Mouse (Mus musculus): ENCODE data around the gene Hsd17b3. TPM values are rescaled to one million over a fixed set of nuclear protein-coding genes. Genes with fewer than 3 reads are reported as not detected.
A peak's percentile ranks its signal among the peaks of the same experiment; 100 is the strongest.

Hsd17b3 gene
- polyA plus RNA-seq, 1 experiment: 27.2 TPM

- H3K27me3 ChIP-seq (ENCODE audit: control insufficient read depth, insufficient read depth, low read length): no peaks in the 10 kb centered on the region
- TF ChIP-seq CTCF (IDR thresholded peaks at IDR 0.05; ENCODE audit: control insufficient read depth, insufficient read depth, insufficient replicate concordance, low read depth, low read length): peak; percentile 23; the same call in 1 of the 2 replicates
- TF ChIP-seq POLR2A (IDR thresholded peaks at IDR 0.05; ENCODE audit: control insufficient read depth, low read depth, low read length): no peak
These were observed 38.1 kb downstream of the Hsd17b3 start for GRCm38 (mm10) chr13:64050895-64051294.

GRCm38 (mm10) chr13:64049535-64049934 is 39.5 kb downstream of the Hsd17b3 start:
- H3K4me1 ChIP-seq (ENCODE audit: control insufficient read depth, insufficient read depth, low read length): no peaks in the 10 kb centered on the region
- no peaks in the 10 kb centered on the region for H3K27me3 ChIP-seq (ENCODE audit: control insufficient read depth, insufficient read depth, low read length)
- TF ChIP-seq POLR2A (IDR thresholded peaks at IDR 0.05; ENCODE audit: control insufficient read depth, low read depth, low read length) (no peak), CTCF (IDR thresholded peaks at IDR 0.05; ENCODE audit: control insufficient read depth, insufficient read depth, insufficient replicate concordance, low read depth, low read length) (no peak)
- H3K27ac ChIP-seq (ENCODE audit: control insufficient read depth, insufficient read depth, low read depth, low read length): no peak overlapping the region
- H3K4me3 ChIP-seq (ENCODE audit: control insufficient read depth, low read depth, low read length): no peak overlapping the region
- no peaks in the 10 kb centered on the region for H3K36me3 ChIP-seq (ENCODE audit: control insufficient read depth, insufficient read depth, low read length)

More at GRCm38 (mm10) chr13:64050895-64051294, 38.1 kb downstream of the Hsd17b3 start:
- no peak overlapping the region for H3K27ac ChIP-seq (ENCODE audit: control insufficient read depth, insufficient read depth, low read depth, low read length)
- H3K4me1 ChIP-seq (ENCODE audit: control insufficient read depth, insufficient read depth, low read length): no peaks in the 10 kb centered on the region
- no peaks in the 10 kb centered on the region for H3K36me3 ChIP-seq (ENCODE audit: control insufficient read depth, insufficient read depth, low read length)
- H3K4me3 ChIP-seq (ENCODE audit: control insufficient read depth, low read depth, low read length): no peak overlapping the region

- Histone ChIP-seq H3K4me3 (ENCODE audit: control insufficient read depth, low read depth, low read length) (no peak overlapping the region), H3K4me1 (ENCODE audit: control insufficient read depth, insufficient read depth, low read length) (no peaks in the 10 kb centered on the region), H3K36me3 (ENCODE audit: control insufficient read depth, insufficient read depth, low read length) (no peaks in the 10 kb centered on the region), H3K27ac (ENCODE audit: control insufficient read depth, insufficient read depth, low read depth, low read length) (no peak overlapping the region), H3K27me3 (ENCODE audit: control insufficient read depth, insufficient read depth, low read length) (no peaks in the 10 kb centered on the region)
- TF ChIP-seq POLR2A (IDR thresholded peaks at IDR 0.05; ENCODE audit: control insufficient read depth, low read depth, low read length) (no peak), CTCF (IDR thresholded peaks at IDR 0.05; ENCODE audit: control insufficient read depth, insufficient read depth, insufficient replicate concordance, low read depth, low read length) (no peak)
These were observed 40.6 kb downstream of the Hsd17b3 start for GRCm38 (mm10) chr13:64048467-64048866.

GRCm38 (mm10) chr13:64039976-64040375 is 49.1 kb downstream of the Hsd17b3 start:
- Histone ChIP-seq H3K4me1 (ENCODE audit: control insufficient read depth, insufficient read depth, low read length) (no peaks in the 10 kb centered on the region), H3K4me3 (ENCODE audit: control insufficient read depth, low read depth, low read length) (no peak overlapping the region), H3K36me3 (ENCODE audit: control insufficient read depth, insufficient read depth, low read length) (no peaks in the 10 kb centered on the region), H3K27ac (ENCODE audit: control insufficient read depth, insufficient read depth, low read depth, low read length) (no peak overlapping the region), H3K27me3 (ENCODE audit: control insufficient read depth, insufficient read depth, low read length) (no peaks in the 10 kb centered on the region)
- TF ChIP-seq CTCF (IDR thresholded peaks at IDR 0.05; ENCODE audit: control insufficient read depth, insufficient read depth, insufficient replicate concordance, low read depth, low read length) (no peak), POLR2A (IDR thresholded peaks at IDR 0.05; ENCODE audit: control insufficient read depth, low read depth, low read length) (no peak)

- H3K27me3 ChIP-seq (ENCODE audit: control insufficient read depth, insufficient read depth, low read length): no peaks in the 10 kb centered on the region
- no peak overlapping the region for H3K27ac ChIP-seq (ENCODE audit: control insufficient read depth, insufficient read depth, low read depth, low read length)
- no peak for TF ChIP-seq CTCF (IDR thresholded peaks at IDR 0.05; ENCODE audit: control insufficient read depth, insufficient read depth, insufficient replicate concordance, low read depth, low read length)
- no peak for TF ChIP-seq POLR2A (IDR thresholded peaks at IDR 0.05; ENCODE audit: control insufficient read depth, low read depth, low read length)
- H3K4me3 ChIP-seq (ENCODE audit: control insufficient read depth, low read depth, low read length): no peak overlapping the region
- H3K4me1 ChIP-seq (ENCODE audit: control insufficient read depth, insufficient read depth, low read length): no peaks in the 10 kb centered on the region
- H3K36me3 ChIP-seq (ENCODE audit: control insufficient read depth, insufficient read depth, low read length): no peaks in the 10 kb centered on the region
These were observed 50.9 kb downstream of the Hsd17b3 start for GRCm38 (mm10) chr13:64038114-64038513.

GRCm38 (mm10) chr13:64036079-64037011 is 52.7 kb downstream of the Hsd17b3 start:
- H3K4me1 ChIP-seq (ENCODE audit: control insufficient read depth, insufficient read depth, low read length): no peaks in the 10 kb centered on the region
- H3K4me3 ChIP-seq (ENCODE audit: control insufficient read depth, low read depth, low read length): no peak overlapping the region
- no peaks in the 10 kb centered on the region for H3K36me3 ChIP-seq (ENCODE audit: control insufficient read depth, insufficient read depth, low read length)
- TF ChIP-seq CTCF (IDR thresholded peaks at IDR 0.05; ENCODE audit: control insufficient read depth, insufficient read depth, insufficient replicate concordance, low read depth, low read length): peak; percentile 93
- TF ChIP-seq POLR2A (IDR thresholded peaks at IDR 0.05; ENCODE audit: control insufficient read depth, low read depth, low read length): no peak
- no peak overlapping the region for H3K27ac ChIP-seq (ENCODE audit: control insufficient read depth, insufficient read depth, low read depth, low read length)
- no peaks in the 10 kb centered on the region for H3K27me3 ChIP-seq (ENCODE audit: control insufficient read depth, insufficient read depth, low read length)

- no peaks in the 10 kb centered on the region for H3K4me1 ChIP-seq (ENCODE audit: control insufficient read depth, insufficient read depth, low read length)
- no peaks in the 10 kb centered on the region for H3K27me3 ChIP-seq (ENCODE audit: control insufficient read depth, insufficient read depth, low read length)
- H3K27ac ChIP-seq (ENCODE audit: control insufficient read depth, insufficient read depth, low read depth, low read length): no peak overlapping the region
- H3K4me3 ChIP-seq (ENCODE audit: control insufficient read depth, low read depth, low read length): no peak overlapping the region
- no peaks in the 10 kb centered on the region for H3K36me3 ChIP-seq (ENCODE audit: control insufficient read depth, insufficient read depth, low read length)
- no peak for TF ChIP-seq POLR2A (IDR thresholded peaks at IDR 0.05; ENCODE audit: control insufficient read depth, low read depth, low read length)
- TF ChIP-seq CTCF (IDR thresholded peaks at IDR 0.05; ENCODE audit: control insufficient read depth, insufficient read depth, insufficient replicate concordance, low read depth, low read length): no peak
These were observed 54.0 kb downstream of the Hsd17b3 start for GRCm38 (mm10) chr13:64035036-64035435.

Data from testis, adult 2 months (tissue).